Mouse (Mus musculus) hindbrain, embryonic 16.5 days (tissue): ENCODE measurements around the gene Nf1. TPM values are rescaled to one million over a fixed set of nuclear protein-coding genes. Genes with fewer than 3 reads are reported as not detected.
A peak's percentile ranks its signal among the peaks of the same experiment; 100 is the strongest.

Experiments used
- ATAC-seq: fragments of 200-750 bp; cut with Nextera tagmentation; 2 replicates; pipeline ENCODE4 v1.8.0; 2017; ENCODE audit warnings: moderate TSS enrichment, moderate library complexity
- H3K27ac ChIP-seq: fragments of 300-500 bp; sonication (generic); 2 replicates; pipeline ENCODE4 v1.5.1; 2014; ENCODE audit warnings: low read depth, mild to moderate bottlenecking, control low read depth, low read length, moderate library complexity
- H3K27me3 ChIP-seq: fragments of 300-500 bp; sonication (generic); replicated peaks from 2 replicates; pipeline ENCODE4 v1.6.1; 2014; ENCODE audit warnings: low read length; ENCODE audit not compliant: control insufficient read depth, insufficient read depth
- H3K36me3 ChIP-seq: fragments of 300-500 bp; sonication (generic); 2 replicates; pipeline ENCODE4 v1.6.1; 2014; ENCODE audit warnings: mild to moderate bottlenecking, low read length, moderate library complexity, mixed read lengths; ENCODE audit not compliant: control insufficient read depth, insufficient read depth
- H3K4me1 ChIP-seq: fragments of 300-500 bp; sonication (generic); 2 replicates; pipeline ENCODE4 v1.6.1; 2014; ENCODE audit warnings: low read depth, low read length; ENCODE audit not compliant: control insufficient read depth, insufficient read depth
- H3K4me2 ChIP-seq: fragments of 300-500 bp; sonication (generic); 2 replicates; pipeline ENCODE4 v1.6.1; 2014; ENCODE audit warnings: mild to moderate bottlenecking, low read length, control low read depth, moderate library complexity
- H3K4me3 ChIP-seq: fragments of 300-500 bp; sonication (generic); 2 replicates; pipeline ENCODE4 v1.5.1; 2014; ENCODE audit warnings: mild to moderate bottlenecking, low read length, control low read depth, moderate library complexity
- H3K9ac ChIP-seq: fragments of 300-500 bp; sonication (generic); 2 replicates; pipeline ENCODE4 v1.6.1; 2014; ENCODE audit warnings: low read depth, mild to moderate bottlenecking, control low read depth, low read length, moderate library complexity
- H3K9me3 ChIP-seq: fragments of 300-500 bp; sonication (generic); 2 replicates; pipeline ENCODE4 v1.6.1; 2014; ENCODE audit warnings: mild to moderate bottlenecking, low read length, moderate library complexity; ENCODE audit not compliant: control insufficient read depth
- WGBS: fragments of 180-500 bp; shearing (Covaris S2); extraction: QIAGEN DNeasy Blood & Tissue Kit; methylation state at CpG from one replicate; pipeline ENCODE4 v1.1.7; 2014; 5-methylcytosine and 5-hydroxymethylcytosine counted together
- polyA plus RNA-seq: library from polyadenylated mRNA; unstranded; fragments of >200 nt; fragmentation: Nextera tagmentation; extraction: Ambion mirVana; gene quantifications from 2 replicates; pipeline ENCODE4 v1.2.1, GENCODE M21; 2015

Nf1 gene
- polyA plus RNA-seq, 1 experiment from 2014 or later: 5.1 TPM

DNA sequence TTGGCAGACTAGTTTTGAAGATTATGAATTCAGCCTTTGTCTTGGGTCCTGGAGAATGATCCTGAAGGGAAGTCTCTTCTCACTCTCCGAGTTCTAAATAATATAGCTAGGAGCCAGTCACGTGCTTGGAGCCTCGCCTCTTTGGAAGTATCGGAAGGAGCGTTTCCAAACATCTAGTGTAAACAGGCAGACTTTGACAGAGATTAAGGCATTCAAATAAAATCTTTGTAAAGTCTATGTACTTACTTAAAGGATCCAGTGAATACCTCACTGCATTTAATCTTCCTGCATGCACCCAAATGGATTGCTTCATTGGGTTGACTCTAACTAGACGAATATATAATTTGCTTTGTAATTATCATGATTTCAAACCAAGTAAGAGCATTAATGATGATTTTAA, 143.9 kb downstream of the Nf1 start:
- H3K27me3 ChIP-seq: no peaks in the 10 kb centered on the region
- 95% methylated on average over 6 of the region's 6 CpGs for WGBS
- no peak for ATAC-seq

DNA sequence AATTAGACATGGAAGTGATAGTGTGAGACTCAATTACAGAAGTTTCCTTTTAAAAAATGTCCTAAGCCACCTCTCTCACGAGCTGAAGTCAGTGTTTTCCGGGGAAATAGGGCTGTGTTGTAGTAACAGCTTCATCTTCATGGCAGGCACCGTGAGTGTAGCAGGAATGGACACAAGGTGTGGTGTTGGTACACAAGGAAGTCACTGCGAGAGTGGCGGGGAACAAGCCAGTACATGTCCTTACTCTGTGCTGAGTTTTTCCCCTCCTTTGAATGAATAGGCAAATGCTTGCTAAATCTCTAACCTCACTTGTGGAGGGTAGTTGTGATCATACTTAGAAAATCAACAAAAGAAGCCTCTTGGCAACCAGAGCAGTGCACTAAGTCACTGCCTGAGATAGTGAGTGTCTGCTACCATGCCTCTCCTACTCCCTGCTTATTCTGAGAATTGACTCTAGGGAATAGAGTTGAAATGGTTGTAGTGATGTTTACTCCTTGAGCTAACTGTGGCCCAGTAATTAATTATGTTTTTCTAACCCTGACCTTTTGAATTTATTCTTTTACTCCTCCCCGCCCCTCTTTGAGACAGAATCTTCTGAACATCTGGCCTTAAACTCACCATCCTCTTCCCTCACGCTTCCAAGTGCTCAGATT, 144.5 kb downstream of the Nf1 start:
- ATAC-seq: no peak
- H3K36me3 ChIP-seq: peaks cover 11% of the 10 kb centered on the region; the same call in 1 of the 2 replicates
- H3K27ac ChIP-seq: no peak overlapping the region
- H3K9me3 ChIP-seq: no peaks in the 10 kb centered on the region
- 91% methylated on average over 7 of the region's 7 CpGs for WGBS
- H3K4me1 ChIP-seq: no peaks in the 10 kb centered on the region
- H3K27me3 ChIP-seq: no peaks in the 10 kb centered on the region
- no peak overlapping the region for H3K9ac ChIP-seq
- H3K4me2 ChIP-seq: no peak overlapping the region
- no peak overlapping the region for H3K4me3 ChIP-seq

More for the DNA sequence above, 143.9 kb downstream of the Nf1 start:
- Histone ChIP-seq H3K4me1 (no peaks in the 10 kb centered on the region), H3K4me2 (no peak overlapping the region), H3K9ac (no peak overlapping the region), H3K27ac (no peak overlapping the region), H3K9me3 (no peaks in the 10 kb centered on the region), H3K4me3 (no peak overlapping the region), H3K36me3 (peaks cover 13% of the 10 kb centered on the region; the same call in 1 of the 2 replicates)

DNA sequence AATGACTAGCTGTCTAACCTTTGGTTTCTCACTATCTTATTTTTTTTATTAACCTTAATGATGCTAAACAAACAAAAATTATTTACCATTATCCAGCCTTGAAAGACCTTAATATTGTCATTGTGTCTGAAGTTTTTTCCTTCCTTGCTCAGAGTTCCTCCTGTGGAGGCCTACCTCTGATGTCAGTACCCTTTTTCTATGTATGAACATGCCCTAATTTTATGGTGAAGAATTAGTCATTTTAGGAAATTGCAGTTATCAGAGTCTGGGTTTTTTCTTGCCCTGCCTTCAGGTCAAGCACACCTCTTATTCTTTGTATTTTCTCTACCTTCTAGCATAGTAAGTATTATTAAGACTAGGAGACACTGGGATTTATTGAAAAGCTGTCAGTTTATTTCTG, 145.2 kb downstream of the Nf1 start:
- Histone ChIP-seq H3K4me2 (no peak overlapping the region), H3K36me3 (peaks cover 11% of the 10 kb centered on the region; the same call in 1 of the 2 replicates), H3K4me3 (no peak overlapping the region), H3K4me1 (no peaks in the 10 kb centered on the region), H3K9ac (no peak overlapping the region), H3K27ac (no peak overlapping the region), H3K9me3 (no peaks in the 10 kb centered on the region), H3K27me3 (no peaks in the 10 kb centered on the region)
- no peak for ATAC-seq

DNA sequence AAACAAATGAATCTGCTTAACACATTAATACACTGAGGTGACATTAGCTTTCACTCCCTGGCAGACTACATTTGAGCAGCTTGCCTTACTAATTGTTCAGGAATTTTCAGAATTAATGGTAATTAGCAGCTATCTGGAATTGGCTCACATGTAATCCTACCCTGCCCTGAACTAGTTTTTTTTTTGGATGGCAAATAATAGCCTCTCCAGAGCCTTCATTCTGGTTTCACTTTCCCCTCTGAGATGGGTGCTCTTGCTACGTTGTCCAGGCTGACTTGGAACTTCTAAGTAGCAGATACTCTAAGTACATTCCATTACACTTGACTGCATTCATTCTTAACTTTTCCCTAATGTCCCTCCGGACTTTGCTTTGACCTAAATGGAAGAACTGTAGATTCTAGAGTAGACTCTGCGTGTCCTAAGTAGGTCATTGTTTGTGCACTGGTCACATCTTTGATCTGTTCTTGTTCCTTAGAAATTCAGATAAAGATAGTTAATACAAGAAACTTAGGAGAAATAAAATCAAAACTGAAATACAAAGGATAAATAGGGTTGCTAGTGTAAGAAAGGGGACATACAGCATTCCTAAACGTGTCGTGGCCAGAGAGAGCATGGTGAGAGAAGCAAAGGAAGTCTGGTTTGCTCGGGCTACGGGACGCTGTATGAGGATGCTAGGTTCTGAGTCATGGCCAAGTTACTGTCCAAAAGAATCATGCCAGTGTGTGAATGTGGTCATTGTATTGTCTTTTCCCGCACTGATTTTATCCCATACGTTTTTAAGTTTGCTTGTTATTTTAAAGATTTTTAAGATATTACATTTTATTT, 155.7 kb downstream of the Nf1 start:
- Histone ChIP-seq H3K4me3 (no peak overlapping the region), H3K27me3 (no peaks in the 10 kb centered on the region), H3K27ac (no peak overlapping the region), H3K36me3 (no peaks in the 10 kb centered on the region), H3K9ac (no peak overlapping the region), H3K9me3 (no peaks in the 10 kb centered on the region), H3K4me2 (no peak overlapping the region), H3K4me1 (no peaks in the 10 kb centered on the region)
- WGBS: 69% methylated on average over 10 of the region's 10 CpGs
- no peak for ATAC-seq

GRCm38 (mm10) chr11:79502917-79503316, 163.4 kb downstream of the Nf1 start:
- H3K4me1 ChIP-seq: no peaks in the 10 kb centered on the region
- no peak overlapping the region for H3K9ac ChIP-seq
- WGBS: 26% methylated on average over 2 of the region's 2 CpGs
- no peaks in the 10 kb centered on the region for H3K36me3 ChIP-seq
- peak; percentile 58; the same call in 1 of the 2 replicates for ATAC-seq
- no peak overlapping the region for H3K4me3 ChIP-seq
- H3K27ac ChIP-seq: no peak overlapping the region
- H3K9me3 ChIP-seq: no peaks in the 10 kb centered on the region
- H3K4me2 ChIP-seq: peak overlapping the region; percentile 29
- H3K27me3 ChIP-seq: no peaks in the 10 kb centered on the region

- Histone ChIP-seq H3K4me2 (peak within 1 kb of the TSS; percentile 29), H3K4me3 (peak within 1 kb of the TSS; percentile 20; the same call in 1 of the 2 replicates), H3K27me3 (no peaks in the 10 kb centered on the region), H3K27ac (0 out of 2 replicates have a peak within 1 kb of the TSS, but pooled peaks have one; percentile 54), H3K36me3 (no peaks in the 10 kb centered on the region), H3K4me1 (no peaks in the 10 kb centered on the region), H3K9ac (no peak within 1 kb of the TSS), H3K9me3 (no peaks in the 10 kb centered on the region)
- peak; percentile 70 for ATAC-seq
- 25% methylated on average over 8 of the region's 8 CpGs for WGBS
Observed at GRCm38 (mm10) chr11:79503845-79504244, 164.4 kb downstream of the Nf1 start, which contains the start of gene Omg. TSS of gene Omg (minus strand) at chr11:79504084.

- no peaks in the 10 kb centered on the region for H3K36me3 ChIP-seq
- WGBS: 71% methylated on average over 7 of the region's 7 CpGs
- H3K27me3 ChIP-seq: no peaks in the 10 kb centered on the region
- no peak overlapping the region for H3K4me3 ChIP-seq
- H3K27ac ChIP-seq: no peak overlapping the region
- no peaks in the 10 kb centered on the region for H3K9me3 ChIP-seq
- no peak overlapping the region for H3K9ac ChIP-seq
- H3K4me2 ChIP-seq: no peak overlapping the region
- no peak for ATAC-seq
- no peaks in the 10 kb centered on the region for H3K4me1 ChIP-seq
Observed at GRCm38 (mm10) chr11:79504506-79504905, 165.0 kb downstream of the Nf1 start.

DNA sequence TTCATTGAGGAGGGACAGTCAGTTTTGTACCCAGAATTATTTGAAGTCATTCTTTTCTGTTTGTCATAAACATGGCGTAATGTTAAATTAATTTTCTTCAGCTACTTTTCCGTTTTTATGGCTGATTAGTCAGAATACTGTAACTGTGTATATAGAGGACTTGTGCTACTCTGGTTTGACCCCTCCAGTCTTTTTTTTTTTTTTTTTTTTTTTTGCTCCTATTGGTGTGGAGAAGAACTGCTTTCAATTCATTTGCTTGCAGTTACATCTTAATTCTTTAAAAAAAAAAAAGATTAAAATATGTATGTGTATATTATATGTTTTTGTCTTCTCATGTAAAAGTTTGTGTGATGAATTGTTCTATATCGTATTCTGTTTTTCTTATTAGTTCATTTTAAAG, 172.5 kb downstream of the Nf1 start:
- WGBS: 96% methylated on average over 3 of the region's 3 CpGs
- Histone ChIP-seq H3K4me1 (no peaks in the 10 kb centered on the region), H3K4me2 (no peak overlapping the region), H3K9me3 (no peaks in the 10 kb centered on the region), H3K9ac (no peak overlapping the region), H3K36me3 (no peaks in the 10 kb centered on the region), H3K27ac (no peak overlapping the region), H3K4me3 (no peak overlapping the region), H3K27me3 (no peaks in the 10 kb centered on the region)
- ATAC-seq: no peak

GRCm38 (mm10) chr11:79515331-79515730, 175.8 kb downstream of the Nf1 start:
- H3K4me1 ChIP-seq: no peaks in the 10 kb centered on the region
- H3K27ac ChIP-seq: no peak overlapping the region
- H3K27me3 ChIP-seq: no peaks in the 10 kb centered on the region
- H3K4me3 ChIP-seq: no peak overlapping the region
- H3K36me3 ChIP-seq: no peaks in the 10 kb centered on the region
- no peak overlapping the region for H3K4me2 ChIP-seq
- ATAC-seq: no peak
- H3K9me3 ChIP-seq: no peaks in the 10 kb centered on the region
- WGBS: 60% methylated on average over 6 of the region's 6 CpGs
- H3K9ac ChIP-seq: no peak overlapping the region
